22 mouse cellular contexts compared by ENCODE assay signal in the genomic region with DNA sequence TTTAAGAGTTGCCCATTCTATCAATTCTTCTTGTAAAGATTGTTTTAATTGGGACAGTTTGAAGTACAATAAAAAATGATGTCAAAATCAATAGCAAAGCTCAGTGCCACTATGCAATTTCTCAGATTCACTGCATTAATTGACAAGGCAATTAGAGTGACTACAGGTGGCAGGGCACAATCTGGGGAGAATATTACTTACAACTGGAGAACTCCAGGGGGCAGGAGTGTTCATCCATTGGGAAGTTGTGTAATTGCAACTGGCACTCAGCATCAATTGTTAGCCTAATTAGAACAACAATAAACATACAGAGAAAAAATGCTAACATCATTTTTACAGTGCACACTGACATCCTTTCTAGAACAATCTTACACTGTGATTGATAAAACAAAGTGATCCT. TPM values are rescaled to one million over a fixed set of nuclear protein-coding genes. Genes with fewer than 3 reads are reported as not detected.
DNase-seq lines count a peak whose midpoint lies in the region; ATAC-seq and TF ChIP-seq lines count a peak whose summit lies in the region.
"Had no signal": no experiment of that assay in that cellular context is flagged by ENCODE, and none has a peak within 500 bp of the region (broad histone marks: within the 10 kb centered on the region; RNA-seq: fewer than 3 reads in every experiment).

No protein-coding gene starts in this region.

- peak; percentile 22 to 26 for DNase-seq in cerebellum, postnatal 14 days
- DNase-seq in cerebellum, postnatal 36 days, result no peak
- DNase-seq in ES-CJ7 (ENCODE audit: low read depth, low spot score) (peak; percentile 16), MN1 (ENCODE audit: low spot score) (no peak)
- peak; percentile 44 for DNase-seq in forebrain, embryonic 14.5 days (ENCODE audit: low spot score)
- DNase-seq: adrenal gland, adult 8-10 months; B cell, adult 2 months; cerebellum, adult 9-11 months; gastrocnemius, postnatal 10 days; lung, postnatal 14 days; spleen, adult 18-20 months had no signal

- no peaks in the 10 kb centered on the region for H3K36me3 ChIP-seq in intestine, postnatal 0 days (ENCODE audit: control insufficient read depth, insufficient read depth)
- H3K36me3 ChIP-seq in intestine, embryonic 16.5 days (ENCODE audit: control insufficient read depth, insufficient read depth, low read length), result no peaks in the 10 kb centered on the region
- H3K36me3 ChIP-seq in forebrain, embryonic 14.5 days (ENCODE audit: control insufficient read depth, insufficient read depth, low read length), result no peaks in the 10 kb centered on the region
- H3K36me3 ChIP-seq: embryonic facial prominence, embryonic 12.5 days; G1E; intestine, embryonic 15.5 days; limb, embryonic 12.5 days; stomach, embryonic 15.5 days had no signal

- H3K4me2 ChIP-seq in intestine, postnatal 0 days (replicated peaks; ENCODE audit: low read depth), result no peak overlapping the region
- H3K4me2 ChIP-seq in intestine, embryonic 16.5 days (ENCODE audit: low read depth, low read length), result no peak overlapping the region
- H3K4me2 ChIP-seq in forebrain, embryonic 14.5 days (ENCODE audit: low read length), result no peak overlapping the region
- H3K4me2 ChIP-seq: embryonic facial prominence, embryonic 12.5 days; hindbrain, embryonic 13.5 days; intestine, embryonic 15.5 days; limb, embryonic 12.5 days; stomach, embryonic 15.5 days had no signal

- H3K4me1 ChIP-seq in intestine, postnatal 0 days (replicated peaks; ENCODE audit: control insufficient read depth, insufficient read depth, low read length), result no peaks in the 10 kb centered on the region
- no peaks in the 10 kb centered on the region for H3K4me1 ChIP-seq in intestine, embryonic 16.5 days (ENCODE audit: control insufficient read depth, insufficient read depth, low read length)
- H3K4me1 ChIP-seq in forebrain, embryonic 14.5 days (ENCODE audit: control insufficient read depth, insufficient read depth, low read length), result no peaks in the 10 kb centered on the region
- H3K4me1 ChIP-seq: embryonic facial prominence, embryonic 12.5 days; hindbrain, embryonic 13.5 days; intestine, embryonic 15.5 days; stomach, embryonic 15.5 days had no signal

- H3K4me3 ChIP-seq in intestine, postnatal 0 days (ENCODE audit: low read depth, low read length), result no peak overlapping the region
- H3K4me3 ChIP-seq in intestine, embryonic 16.5 days (ENCODE audit: low read length), result no peak overlapping the region
- H3K4me3 ChIP-seq in forebrain, embryonic 14.5 days (ENCODE audit: low read depth, low read length), result no peak overlapping the region
- H3K4me3 ChIP-seq: embryonic facial prominence, embryonic 12.5 days; hindbrain, embryonic 13.5 days; intestine, embryonic 15.5 days; limb, embryonic 12.5 days; stomach, embryonic 15.5 days had no signal

- H3K27ac ChIP-seq in intestine, postnatal 0 days (ENCODE audit: low read depth, low read length), result no peak overlapping the region
- no peak overlapping the region for H3K27ac ChIP-seq in intestine, embryonic 16.5 days (ENCODE audit: low read length)
- H3K27ac ChIP-seq in forebrain, embryonic 14.5 days (ENCODE audit: low read depth, low read length), result no peak overlapping the region
- H3K27ac ChIP-seq: embryonic facial prominence, embryonic 12.5 days; hindbrain, embryonic 13.5 days; intestine, embryonic 15.5 days; limb, embryonic 12.5 days; liver, embryonic 14.5 days; stomach, embryonic 15.5 days had no signal

- TF ChIP-seq CTCF in intestine, postnatal 0 days (IDR thresholded peaks at IDR 0.05; ENCODE audit: low read depth), result peak; percentile 37; the same call in 1 of the 2 replicates

- ATAC-seq in intestine, postnatal 0 days, result no peak
- no peak for ATAC-seq in intestine, embryonic 16.5 days
- no peak; the same call in 1 of the 2 replicates for ATAC-seq in forebrain, embryonic 14.5 days
- no peak for ATAC-seq in frontal cortex, adult (ENCODE audit: low TSS enrichment)
- ATAC-seq: intestine, embryonic 15.5 days had no signal

- no peaks in the 10 kb centered on the region for H3K27me3 ChIP-seq in intestine, postnatal 0 days (replicated peaks; ENCODE audit: control insufficient read depth, insufficient read depth, low read length)
- no peaks in the 10 kb centered on the region for H3K27me3 ChIP-seq in intestine, embryonic 16.5 days (replicated peaks; ENCODE audit: control insufficient read depth, insufficient read depth, low read length)
- H3K27me3 ChIP-seq in forebrain, embryonic 14.5 days (replicated peaks; ENCODE audit: control insufficient read depth, insufficient read depth, low read length), result no peaks in the 10 kb centered on the region
- H3K27me3 ChIP-seq: embryonic facial prominence, embryonic 12.5 days; hindbrain, embryonic 13.5 days; intestine, embryonic 15.5 days; limb, embryonic 12.5 days; stomach, embryonic 15.5 days had no signal

- H3K9me3 ChIP-seq in intestine, postnatal 0 days (ENCODE audit: control insufficient read depth), result no peaks in the 10 kb centered on the region
- H3K9me3 ChIP-seq in intestine, embryonic 16.5 days (ENCODE audit: control insufficient read depth, low read length), result no peaks in the 10 kb centered on the region
- no peaks in the 10 kb centered on the region for H3K9me3 ChIP-seq in forebrain, embryonic 14.5 days (replicated peaks; ENCODE audit: control insufficient read depth, low read length)
- H3K9me3 ChIP-seq: embryonic facial prominence, embryonic 12.5 days; G1E; hindbrain, embryonic 13.5 days; intestine, embryonic 15.5 days; limb, embryonic 12.5 days; stomach, embryonic 15.5 days had no signal

- H3K9ac ChIP-seq in intestine, postnatal 0 days (ENCODE audit: low read depth, low read length), result no peak overlapping the region
- no peak overlapping the region for H3K9ac ChIP-seq in intestine, embryonic 16.5 days (ENCODE audit: low read depth, low read length)
- H3K9ac ChIP-seq in forebrain, embryonic 14.5 days (ENCODE audit: low read length), result no peak overlapping the region
- H3K9ac ChIP-seq: embryonic facial prominence, embryonic 12.5 days; hindbrain, embryonic 13.5 days; intestine, embryonic 15.5 days; limb, embryonic 12.5 days; liver, embryonic 14.5 days; stomach, embryonic 15.5 days had no signal

RNA-seq across cellular contexts. Expression of gene Gabrg2, which starts 32.1 kb away (rescaled TPM):
- polyA plus RNA-seq in intestine, postnatal 0 days (2015; fragmentation: Nextera tagmentation; extraction: Ambion mirVana), result 0.47 and 0.53 TPM in 2 replicates
- 0.60 and 0.78 TPM in 2 replicates for polyA plus RNA-seq in intestine, embryonic 16.5 days (2015; fragmentation: Nextera tagmentation; extraction: Ambion mirVana)
- 74.3 and 93.7 TPM in 2 replicates for polyA plus RNA-seq in forebrain, embryonic 14.5 days (2014; fragmentation: Nextera tagmentation; extraction: Ambion mirVana)
- polyA plus RNA-seq: G1E; heart, postnatal 0 days; liver, embryonic 14.5 days had no signal

Comparison
In these comparisons a context has a peak if more than half of its experiments do, and no peak if none do; other contexts are left out.
1. DNase-seq: peak in cerebellum, postnatal 14 days (2 of 2), ES-CJ7 (single experiment) and forebrain, embryonic 14.5 days (single experiment); none in cerebellum, postnatal 36 days (0 of 2) and MN1 (single experiment).
2. RNA of gene Gabrg2, which starts 32.1 kb away (polyA plus RNA-seq): 74.3 to 93.7 TPM in forebrain, embryonic 14.5 days; 0.60 to 0.78 TPM in intestine, embryonic 16.5 days and 0.47 to 0.53 TPM in intestine, postnatal 0 days; every median in the first group is over 10 times any median in the second.